Mouse (Mus musculus) urinary bladder, postnatal 4 days (tissue): ENCODE measurements at regions not wholly inside any gene's neighbourhood (a gene's known extent, or its start where the extent isn't known, plus 50 kb on each side); places are given as distances from the start of the nearest gene placed in this dataset.
A peak's percentile ranks its signal among the peaks of the same experiment; 100 is the strongest.
"Not testable (repeated sequence)": the region's sequence is repeated elsewhere in the genome, so short reads cannot be mapped to it uniquely, and the experiment has no call there.

Experiments
- DNase-seq, 2 experiments: peaks; one replicate each; pipeline ENCODE4 v3.0.0; 2021 to 2022; ENCODE audit warnings: low spot score in 2 of 2

DNA sequence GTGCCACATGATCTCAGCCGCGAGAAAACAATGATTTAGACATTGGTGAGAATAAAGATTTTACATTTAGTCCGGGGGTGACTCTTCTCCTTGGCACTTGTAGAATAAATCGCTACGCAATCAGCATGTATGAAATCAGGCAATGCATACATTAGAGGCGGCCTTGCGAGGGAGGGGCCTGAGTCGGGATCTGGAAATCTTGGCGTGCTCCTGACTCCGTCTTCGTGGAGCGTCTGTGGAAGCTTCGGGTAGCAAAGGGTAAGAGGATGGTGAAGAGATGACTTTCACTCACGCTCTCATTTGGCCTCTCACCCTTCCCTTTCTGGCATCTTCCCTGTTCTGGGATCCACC, 167.1 kb downstream of the Nkx6-1 start:
- no peak for DNase-seq

DNA sequence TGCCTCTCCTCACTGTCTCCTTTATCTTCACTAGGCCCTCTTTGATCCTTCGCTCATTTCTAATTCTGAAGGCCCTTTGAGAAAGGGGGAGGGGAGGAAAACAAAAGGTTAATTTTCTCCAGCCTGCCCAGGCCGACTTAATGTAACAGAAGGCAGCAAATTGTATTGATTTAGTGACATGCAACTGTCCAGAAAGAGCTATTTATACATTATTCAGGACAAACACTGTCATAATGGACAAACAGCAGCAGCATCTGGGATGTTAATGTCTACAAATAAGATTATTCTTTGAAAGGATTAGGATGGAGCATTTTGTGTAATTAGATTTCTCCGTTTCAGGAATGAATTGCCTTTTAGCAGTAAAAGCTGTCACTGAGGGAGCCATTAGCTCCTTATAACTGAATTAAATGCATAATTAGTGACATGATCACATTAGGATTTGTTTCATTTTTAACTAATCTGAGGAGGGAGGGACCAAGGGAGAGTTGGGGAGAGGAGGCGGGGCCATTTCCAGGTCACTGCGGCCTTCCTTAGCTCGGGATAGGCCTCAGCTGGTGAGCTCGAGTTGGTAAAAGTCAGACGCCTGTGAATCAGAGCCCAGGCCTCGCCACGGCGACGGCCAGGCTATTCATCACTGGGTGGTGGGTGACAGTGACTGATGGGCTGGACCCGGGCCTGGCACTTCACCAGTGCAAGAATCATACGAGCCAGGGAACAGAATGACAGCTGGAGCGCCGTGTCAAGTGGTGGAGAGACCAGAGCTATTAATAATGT, 167.7 kb downstream of the Nkx6-1 start:
- no peak for DNase-seq

DNA sequence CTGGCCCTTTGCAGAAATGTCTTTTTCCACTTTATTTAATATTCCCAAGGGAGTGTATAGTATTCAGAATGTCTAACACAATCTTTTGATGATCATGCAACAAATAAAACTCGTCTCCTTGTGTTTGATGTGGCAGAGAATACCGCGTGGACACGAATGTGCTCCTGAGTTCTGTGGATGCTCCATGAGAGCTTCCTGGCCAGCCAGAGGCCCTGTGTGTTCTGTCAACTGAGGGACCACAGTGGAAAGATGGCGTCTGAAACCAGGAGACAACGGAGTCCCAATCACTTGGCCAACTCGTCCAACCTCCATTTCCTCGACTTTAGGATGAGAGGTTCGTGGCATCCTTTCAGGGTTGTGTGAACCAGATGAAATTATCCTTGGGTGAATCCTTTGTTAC, 168.6 kb downstream of the Nkx6-1 start:
- DNase-seq = no peak

DNA sequence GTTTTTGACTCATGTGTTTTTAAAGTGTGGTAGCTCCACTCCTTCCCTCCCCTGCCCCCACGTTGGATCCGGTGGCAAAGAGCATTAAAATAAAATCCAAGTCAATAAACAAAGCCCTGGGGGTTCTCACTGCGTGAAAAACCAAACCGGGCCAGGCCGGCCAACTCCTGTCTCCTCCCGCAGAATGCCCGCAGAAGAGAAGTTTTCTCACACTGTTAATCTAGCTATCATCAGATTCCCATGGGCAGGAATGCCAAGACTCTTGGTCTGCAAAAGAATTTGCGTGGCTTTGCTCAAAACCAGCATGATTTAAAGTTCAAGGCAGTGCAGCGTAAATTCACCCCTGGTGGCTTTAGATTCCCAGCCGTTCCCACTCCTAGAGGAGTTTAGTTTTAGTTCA, 219.0 kb downstream of the Nkx6-1 start:
- no peak for DNase-seq

GRCm38 (mm10) chr5:101441782-101442181, 223.0 kb downstream of the Nkx6-1 start:
- DNase-seq = no peak

DNA sequence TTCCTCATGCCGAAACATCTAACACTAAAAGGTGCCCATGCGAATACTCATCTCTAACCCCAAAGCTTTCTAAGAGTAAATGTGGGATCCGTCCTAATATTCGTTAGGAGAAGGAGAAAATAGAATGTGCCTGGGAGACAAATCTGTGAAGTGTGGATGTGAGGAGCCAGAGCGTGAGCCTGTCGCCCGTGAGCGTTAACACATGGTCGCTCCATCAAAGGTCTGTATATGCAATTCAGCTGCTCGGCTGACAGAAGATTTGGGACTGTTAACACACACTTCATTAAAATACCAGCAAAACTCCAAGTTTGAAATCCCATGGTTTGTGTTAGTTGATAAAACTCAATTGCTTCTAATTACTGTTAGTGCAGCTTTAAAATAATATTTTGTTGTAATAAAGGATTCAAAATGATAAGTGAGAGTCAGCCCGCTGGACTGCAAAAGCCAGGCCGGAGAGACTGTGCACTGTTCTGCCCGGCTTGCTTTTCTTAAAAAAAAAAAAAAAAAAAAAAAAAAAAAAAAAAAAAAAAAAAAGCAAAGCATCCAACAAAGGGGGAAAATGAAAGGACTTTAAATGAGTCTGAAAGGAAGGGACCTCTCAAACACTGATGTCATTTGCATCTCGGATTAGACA, 227.0 kb downstream of the Nkx6-1 start:
- DNase-seq = no peak

GRCm38 (mm10) chr5:101426067-101426771, 238.6 kb downstream of the Nkx6-1 start:
- DNase-seq = no peak

GRCm38 (mm10) chr5:101384316-101384715, 280.5 kb downstream of the Nkx6-1 start:
- peak in 1 of 2 experiments; percentile 21 for DNase-seq

GRCm38 (mm10) chr5:101381361-101381760, 283.4 kb downstream of the Nkx6-1 start:
- no peak for DNase-seq

GRCm38 (mm10) chr5:101376657-101377056, 288.1 kb downstream of the Nkx6-1 start:
- DNase-seq = no peak

DNA sequence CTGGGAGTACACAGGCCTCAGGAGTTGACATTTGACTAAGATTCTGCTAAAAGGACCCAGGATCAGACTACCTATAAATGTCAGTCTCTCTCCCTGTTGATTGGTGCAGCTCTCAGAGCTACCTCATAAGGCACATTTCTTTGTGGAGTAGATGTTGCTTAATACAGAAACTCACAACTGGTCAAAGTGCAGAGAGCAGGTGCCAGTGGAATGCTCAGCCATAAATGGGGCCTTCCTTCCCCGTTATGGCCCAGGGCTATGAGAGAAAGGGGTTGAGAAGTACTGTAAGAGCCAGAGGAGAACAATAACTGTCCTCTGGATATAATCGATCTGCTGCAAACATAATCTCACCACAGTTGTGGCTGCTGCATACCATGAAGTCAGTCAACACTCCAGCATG, 290.7 kb downstream of the Nkx6-1 start:
- DNase-seq = no peak

GRCm38 (mm10) chr5:101372204-101372603, 292.6 kb downstream of the Nkx6-1 start:
- no peak for DNase-seq

GRCm38 (mm10) chr5:101365364-101365763, 299.4 kb downstream of the Nkx6-1 start:
- peak; percentile 38 to 67 for DNase-seq

- DNase-seq = no peak
Observed at GRCm38 (mm10) chr5:101359986-101360385, 304.8 kb downstream of the Nkx6-1 start.

DNA sequence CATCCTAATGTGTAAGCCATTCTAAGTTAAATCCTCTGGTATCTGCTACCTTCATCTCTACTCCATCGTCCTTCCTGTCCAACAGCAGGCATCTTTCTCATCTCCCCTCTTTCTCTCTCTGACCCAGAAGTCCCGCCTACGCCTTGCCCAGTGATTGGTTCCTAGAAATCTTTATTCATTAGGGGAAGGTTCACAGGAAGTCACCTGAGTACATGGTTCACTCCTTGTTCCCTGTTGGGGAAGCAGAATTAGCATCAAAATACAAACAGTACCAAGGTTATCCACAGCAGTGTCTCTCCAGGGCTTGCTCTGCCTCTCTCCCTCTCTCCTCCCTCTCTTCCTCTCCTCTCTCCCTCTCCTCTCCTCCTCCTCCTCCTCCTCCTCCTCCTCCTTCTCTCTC, 319.4 kb downstream of the Nkx6-1 start:
- DNase-seq = no peak

GRCm38 (mm10) chr5:101336361-101336760, 328.4 kb downstream of the Nkx6-1 start:
- DNase-seq = not testable (repeated sequence)

GRCm38 (mm10) chr5:101331825-101332224, 333.0 kb downstream of the Nkx6-1 start:
- no peak for DNase-seq

- no peak for DNase-seq
Observed at GRCm38 (mm10) chr5:101326122-101326521, 338.7 kb downstream of the Nkx6-1 start.

DNA sequence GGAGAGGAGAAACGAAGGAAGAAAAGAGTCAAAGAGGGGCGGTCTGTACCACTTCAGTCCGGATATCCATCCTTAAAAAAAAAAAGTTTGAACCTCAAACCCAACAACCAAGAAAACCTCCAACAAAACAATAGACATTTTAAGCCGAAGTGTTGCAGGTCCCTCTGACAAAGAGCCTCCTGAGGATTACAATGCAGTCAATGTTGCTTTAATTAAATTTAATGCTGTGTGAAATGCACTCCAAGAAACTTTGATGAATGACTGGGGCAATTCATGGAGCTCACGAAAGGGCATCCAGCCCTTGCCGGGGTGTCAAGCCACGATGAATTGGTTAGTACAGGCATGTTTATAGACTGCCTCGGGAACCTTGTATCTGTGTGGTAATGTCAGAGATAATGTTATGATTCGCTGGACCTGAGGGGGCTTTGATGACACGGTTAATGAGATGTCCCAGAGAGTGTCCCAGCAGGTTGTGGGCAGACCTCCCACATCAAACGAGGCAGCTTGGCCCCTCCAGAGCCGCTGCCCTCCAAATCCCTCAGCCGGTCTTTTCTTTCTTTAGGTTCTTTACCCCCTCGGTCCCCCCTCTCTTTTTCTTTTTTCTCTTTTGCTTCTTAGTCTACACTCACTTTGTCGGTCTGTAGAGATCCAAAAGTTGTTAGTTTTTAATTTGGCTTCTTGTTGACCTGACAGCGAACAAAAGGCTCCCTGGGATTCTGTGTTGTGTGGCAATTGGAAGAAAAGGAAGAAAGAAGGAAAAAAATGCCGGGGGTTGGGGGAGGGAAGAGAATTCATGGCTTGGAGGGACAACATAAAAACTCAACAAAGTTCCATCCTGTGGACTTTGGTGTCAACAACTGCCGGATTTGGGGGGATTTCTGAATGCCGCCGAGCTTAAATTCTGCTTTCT, 341.5 kb downstream of the Nkx6-1 start:
- no peak for DNase-seq

DNA sequence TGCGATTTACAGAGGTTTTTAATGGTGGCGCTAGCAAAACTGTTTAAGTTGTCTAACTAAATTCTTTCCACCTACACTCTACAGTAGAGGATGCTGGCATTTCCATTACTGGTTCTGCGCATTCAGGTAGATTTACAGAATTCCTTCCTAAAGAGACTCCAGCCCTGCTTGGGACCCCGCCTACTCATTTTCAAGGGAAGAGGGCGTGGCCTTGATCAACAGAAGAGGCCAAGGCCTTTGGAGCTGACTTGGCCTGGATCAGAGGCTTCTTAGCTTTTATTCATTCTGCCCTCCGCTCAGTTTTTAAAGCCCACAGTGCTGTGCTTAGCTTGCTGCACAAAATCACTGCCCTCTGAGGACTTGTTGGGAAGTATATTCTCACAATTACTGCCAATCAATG, 364.8 kb downstream of the Nkx6-1 start:
- no peak for DNase-seq

- no peak for DNase-seq
Observed at GRCm38 (mm10) chr5:101298411-101298810, 366.4 kb downstream of the Nkx6-1 start.
